Mouse (Mus musculus) heart, embryonic 13.5 days (tissue): ENCODE measurements around the gene Hnrnpll. TPM values are rescaled to one million over a fixed set of nuclear protein-coding genes. Genes with fewer than 3 reads are reported as not detected.
"Not testable (repeated sequence)": the region's sequence is repeated elsewhere in the genome, so short reads cannot be mapped to it uniquely, and the experiment has no call there.

Experiments used
- ATAC-seq: fragments of 200-750 bp; cut with Nextera tagmentation; 2 replicates; pipeline ENCODE4 v1.8.0; 2017; ENCODE audit warnings: moderate TSS enrichment; ENCODE audit not compliant: insufficient number of reproducible peaks, low FRiP score, low TSS enrichment; ENCODE audit errors: extremely low read depth
- H3K27ac ChIP-seq: fragments of 300-500 bp; sonication (generic); replicated peaks from 2 replicates; pipeline ENCODE4 v1.5.1; 2015; ENCODE audit warnings: moderate library complexity, mild to moderate bottlenecking, inconsistent platforms
- H3K27me3 ChIP-seq: fragments of 300-500 bp; sonication (generic); replicated peaks from 2 replicates; pipeline ENCODE4 v1.6.1; 2015; ENCODE audit warnings: mild to moderate bottlenecking, inconsistent platforms
- H3K36me3 ChIP-seq: fragments of 300-500 bp; sonication (generic); 2 replicates; pipeline ENCODE4 v1.6.1; 2015; ENCODE audit warnings: mild to moderate bottlenecking, inconsistent platforms
- H3K4me1 ChIP-seq: fragments of 300-500 bp; sonication (generic); 2 replicates; pipeline ENCODE4 v1.6.1; 2015; ENCODE audit warnings: inconsistent platforms
- H3K4me2 ChIP-seq: fragments of 300-500 bp; sonication (generic); 2 replicates; pipeline ENCODE4 v1.6.1; 2015; ENCODE audit warnings: inconsistent platforms, mild to moderate bottlenecking, moderate library complexity
- H3K4me3 ChIP-seq: fragments of 300-500 bp; sonication (generic); 2 replicates; pipeline ENCODE4 v1.5.1; 2015; ENCODE audit warnings: moderate library complexity, mild to moderate bottlenecking, inconsistent platforms
- H3K9ac ChIP-seq: fragments of 300-500 bp; sonication (generic); 2 replicates; pipeline ENCODE4 v1.6.1; 2015; ENCODE audit warnings: inconsistent platforms, mild to moderate bottlenecking, moderate library complexity
- H3K9me3 ChIP-seq: fragments of 300-500 bp; sonication (generic); 2 replicates; pipeline ENCODE4 v1.6.1; 2016; ENCODE audit warnings: inconsistent platforms
- WGBS: fragments of 180-500 bp; shearing (Covaris S2); methylation state at CpG from one replicate; pipeline ENCODE4 v1.1.7; 2015; ENCODE audit warnings: mixed read lengths; 5-methylcytosine and 5-hydroxymethylcytosine counted together
- polyA plus RNA-seq: library from polyadenylated mRNA; unstranded; fragments of >200 nt; fragmentation: Nextera tagmentation; extraction: Ambion mirVana; gene quantifications from 2 replicates; pipeline ENCODE4 v1.2.1, GENCODE M21; 2015

Gene Hnrnpll
- polyA plus RNA-seq, 1 experiment from 2014 or later: 39.9 TPM

DNA sequence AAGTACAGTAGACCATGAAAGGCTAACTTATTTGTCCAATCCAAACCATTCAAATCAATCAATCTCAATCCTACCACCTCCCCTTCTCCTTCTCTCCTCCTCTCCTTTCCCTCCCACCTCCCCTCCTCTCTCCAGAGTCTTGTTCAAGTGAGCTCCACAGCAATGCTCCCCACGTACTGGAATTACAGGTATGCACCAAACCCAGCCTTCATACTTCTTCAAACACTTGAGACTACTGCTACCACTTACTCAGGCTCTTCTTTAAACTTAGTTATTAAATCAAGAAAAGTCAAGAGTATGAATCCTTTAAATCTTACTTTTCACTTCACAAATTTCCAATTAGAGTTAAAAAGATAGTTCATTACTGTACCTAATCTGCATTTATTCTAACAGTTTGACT is 3.6 kb downstream of the Hnrnpll start:
- Histone ChIP-seq H3K9ac (no peak overlapping the region; the same call in 1 of the 2 replicates), H3K36me3 (peaks cover 12% of the 10 kb centered on the region; the same call in 1 of the 2 replicates), H3K4me3 (no peak overlapping the region), H3K4me1 (peaks cover 57% of the 10 kb centered on the region), H3K9me3 (no peaks in the 10 kb centered on the region), H3K4me2 (peak overlapping the region; percentile 42), H3K27me3 (no peaks in the 10 kb centered on the region), H3K27ac (no peak overlapping the region)
- 25% methylated on average over 1 of the region's 1 CpGs for WGBS
- no peak for ATAC-seq

DNA sequence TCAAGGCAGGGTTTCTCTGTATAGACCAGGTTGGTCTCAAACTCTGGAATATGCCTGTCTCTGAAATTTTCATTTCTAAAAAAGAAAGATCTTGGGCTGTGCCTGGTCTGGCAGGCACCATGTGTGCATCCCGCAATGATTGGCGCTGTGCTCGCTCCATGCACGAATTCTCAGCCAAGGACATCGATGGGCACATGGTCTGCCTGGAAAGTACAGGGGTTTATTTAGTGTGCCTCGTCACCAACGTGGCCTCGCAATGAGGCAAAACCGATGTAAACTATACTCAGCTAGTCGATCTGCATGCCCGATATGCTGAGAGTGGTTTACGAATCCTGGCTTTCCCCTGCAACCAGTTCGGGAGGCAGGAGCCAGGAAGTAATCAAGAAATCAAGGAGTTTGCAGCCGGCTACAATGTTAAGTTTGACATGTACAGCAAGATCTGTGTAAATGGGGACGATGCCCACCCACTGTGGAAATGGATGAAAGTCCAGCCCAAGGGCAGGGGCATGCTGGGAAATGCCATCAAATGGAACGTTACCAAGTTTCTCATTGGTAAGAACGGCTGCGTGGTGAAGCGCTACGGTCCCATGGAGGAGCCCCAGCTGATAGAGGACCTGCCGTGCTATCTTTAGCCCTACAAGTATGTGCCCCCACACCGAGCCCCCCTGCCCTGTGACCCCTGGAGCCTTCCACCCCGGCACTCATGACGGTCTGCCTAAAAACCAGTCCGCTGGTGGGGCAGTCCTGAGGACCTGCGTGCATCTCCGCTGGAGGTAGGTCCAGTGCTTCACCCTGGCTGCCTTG is 8.0 kb downstream of the Hnrnpll start:
- WGBS: 53% methylated on average over 27 of the region's 27 CpGs
- Histone ChIP-seq H3K4me3 (peak overlapping the region; percentile 41), H3K4me2 (peak overlapping the region; percentile 68), H3K27ac (peak overlapping the region; percentile 68), H3K9ac (peak overlapping the region; percentile 71), H3K9me3 (no peaks in the 10 kb centered on the region), H3K27me3 (no peaks in the 10 kb centered on the region), H3K36me3 (peaks cover 52% of the 10 kb centered on the region), H3K4me1 (peaks cover 45% of the 10 kb centered on the region)
- ATAC-seq: peak; percentile 54

DNA sequence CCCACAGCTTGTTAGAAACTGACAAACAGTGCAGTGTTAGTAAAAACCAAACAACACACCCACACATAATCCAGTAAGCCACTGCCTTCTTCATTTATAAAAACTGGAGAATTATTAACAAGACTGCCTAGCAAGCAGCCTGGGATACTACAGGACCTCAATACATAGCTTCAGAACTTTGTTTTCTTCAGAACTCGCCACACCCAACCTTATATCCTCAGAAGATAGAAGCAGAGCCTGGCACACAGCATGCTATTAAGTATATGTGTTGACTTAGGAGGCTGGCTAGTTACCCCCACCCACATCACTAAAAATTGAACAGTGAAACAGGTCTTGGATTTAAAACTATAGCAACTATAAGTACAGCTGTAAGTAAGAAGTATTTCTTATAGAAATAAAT is 10.5 kb downstream of the Hnrnpll start:
- 84% methylated on average over 1 of the region's 1 CpGs for WGBS

DNA sequence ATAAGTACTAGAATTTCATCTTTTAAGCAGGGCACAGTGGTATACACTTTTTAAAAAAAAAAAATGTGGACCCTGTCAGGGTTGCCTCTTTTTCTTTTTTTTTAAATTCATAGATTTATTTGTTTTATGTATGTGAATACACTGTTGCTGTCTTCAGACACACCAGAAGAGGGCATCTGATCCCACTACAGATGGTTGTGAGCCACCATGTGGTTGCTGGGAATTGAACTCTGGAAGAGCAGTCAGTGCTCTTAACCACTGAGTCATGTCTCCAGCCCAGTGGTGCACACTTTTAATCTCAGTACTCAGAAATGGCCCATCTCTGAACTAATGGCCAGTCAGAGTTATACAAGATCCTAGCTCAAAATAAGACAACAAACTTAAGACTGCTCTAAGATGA is 12.8 kb downstream of the Hnrnpll start:
- H3K27ac ChIP-seq, H3K27me3 ChIP-seq, H3K9me3 ChIP-seq, H3K4me3 ChIP-seq, ATAC-seq, H3K9ac ChIP-seq, H3K4me2 ChIP-seq: not testable (repeated sequence)
- H3K4me1 ChIP-seq: peaks cover 15% of the 10 kb centered on the region
- peaks cover 81% of the 10 kb centered on the region for H3K36me3 ChIP-seq

More for the DNA sequence above, 10.5 kb downstream of the Hnrnpll start:
- H3K4me1 ChIP-seq: peaks cover 24% of the 10 kb centered on the region
- no peak overlapping the region for H3K27ac ChIP-seq
- H3K4me3 ChIP-seq: no peak overlapping the region
- peaks cover 64% of the 10 kb centered on the region for H3K36me3 ChIP-seq
- no peaks in the 10 kb centered on the region for H3K27me3 ChIP-seq
- no peaks in the 10 kb centered on the region for H3K9me3 ChIP-seq
- no peak overlapping the region for H3K4me2 ChIP-seq
- ATAC-seq: no peak
- H3K9ac ChIP-seq: peak overlapping the region; percentile 19; the same call in 1 of the 2 replicates

DNA sequence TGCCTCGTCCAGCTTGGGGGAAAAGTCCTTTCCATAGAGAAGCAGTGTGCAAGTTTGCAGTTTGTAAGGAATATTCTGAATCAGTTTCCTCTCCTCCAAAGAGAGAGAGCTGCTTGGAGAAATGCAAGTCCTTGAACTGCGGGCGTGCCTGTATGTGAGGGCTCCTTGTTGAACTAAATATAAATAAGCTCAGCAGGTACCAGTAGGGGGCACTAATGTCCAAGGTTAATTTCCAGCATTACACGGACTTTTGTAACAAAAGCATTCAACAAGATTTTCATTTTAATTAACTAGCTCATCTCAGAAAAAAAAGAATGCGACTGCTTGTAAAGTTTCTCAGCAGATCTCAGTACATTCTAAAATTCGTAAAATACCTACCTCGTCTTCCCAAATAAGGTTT is 13.9 kb downstream of the Hnrnpll start:
- Histone ChIP-seq H3K27ac (no peak overlapping the region), H3K4me2 (no peak overlapping the region), H3K9me3 (no peaks in the 10 kb centered on the region), H3K4me1 (peaks cover 7% of the 10 kb centered on the region; the same call in 1 of the 2 replicates), H3K4me3 (no peak overlapping the region), H3K36me3 (peaks cover 84% of the 10 kb centered on the region), H3K27me3 (no peaks in the 10 kb centered on the region), H3K9ac (no peak overlapping the region)
- no peak for ATAC-seq
- 71% methylated on average over 7 of the region's 7 CpGs for WGBS

DNA sequence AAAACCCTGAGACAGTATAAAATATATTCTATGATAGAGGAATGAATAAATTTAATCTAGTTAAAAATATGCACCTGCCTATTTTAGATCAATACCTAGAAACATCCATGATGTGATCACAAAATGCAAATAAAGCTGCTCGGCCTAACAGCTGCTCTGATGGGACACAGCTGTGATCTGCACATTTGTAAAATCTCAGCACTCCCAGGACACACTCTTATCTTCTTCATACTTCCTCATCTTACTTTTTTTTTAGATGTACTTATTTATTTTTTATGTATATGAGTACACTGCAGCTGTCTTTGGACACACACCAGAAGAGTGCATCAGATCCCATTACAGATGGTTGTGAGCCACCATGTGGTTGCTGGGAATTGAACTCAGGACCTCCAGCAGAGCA is 20.4 kb downstream of the Hnrnpll start:
- Histone ChIP-seq H3K36me3 (peaks cover 74% of the 10 kb centered on the region), H3K4me2 (no peak overlapping the region), H3K27ac (no peak overlapping the region), H3K4me3 (no peak overlapping the region), H3K9me3 (no peaks in the 10 kb centered on the region), H3K27me3 (no peaks in the 10 kb centered on the region), H3K4me1 (no peaks in the 10 kb centered on the region), H3K9ac (no peak overlapping the region)
- 62% methylated on average over 1 of the region's 1 CpGs for WGBS
- ATAC-seq: no peak

DNA sequence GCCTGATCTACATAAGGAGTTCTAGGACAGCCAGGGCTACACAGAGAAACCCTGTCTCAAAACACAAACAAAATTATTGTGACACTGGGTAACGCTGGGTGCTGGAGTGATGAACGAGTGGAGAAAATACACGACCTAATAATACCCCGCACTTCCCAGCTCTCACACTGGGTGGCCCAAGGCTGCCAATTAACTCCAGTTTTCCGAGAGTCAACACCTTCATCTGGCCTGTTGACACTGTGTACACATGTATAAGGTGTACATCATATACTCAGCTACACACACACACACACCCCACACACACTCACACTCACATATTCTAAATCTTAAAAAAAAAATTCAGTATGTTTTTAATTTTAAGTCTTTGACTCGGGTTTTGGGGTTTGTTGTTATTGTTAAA is 33.5 kb downstream of the Hnrnpll start:
- Histone ChIP-seq H3K4me1 (no peaks in the 10 kb centered on the region), H3K36me3 (peaks cover 65% of the 10 kb centered on the region), H3K4me3 (no peak overlapping the region), H3K27me3 (no peaks in the 10 kb centered on the region), H3K27ac (no peak overlapping the region), H3K4me2 (no peak overlapping the region), H3K9ac (no peak overlapping the region), H3K9me3 (peaks cover 2% of the 10 kb centered on the region; the same call in 1 of the 2 replicates)
- 86% methylated on average over 6 of the region's 6 CpGs for WGBS
- no peak for ATAC-seq

DNA sequence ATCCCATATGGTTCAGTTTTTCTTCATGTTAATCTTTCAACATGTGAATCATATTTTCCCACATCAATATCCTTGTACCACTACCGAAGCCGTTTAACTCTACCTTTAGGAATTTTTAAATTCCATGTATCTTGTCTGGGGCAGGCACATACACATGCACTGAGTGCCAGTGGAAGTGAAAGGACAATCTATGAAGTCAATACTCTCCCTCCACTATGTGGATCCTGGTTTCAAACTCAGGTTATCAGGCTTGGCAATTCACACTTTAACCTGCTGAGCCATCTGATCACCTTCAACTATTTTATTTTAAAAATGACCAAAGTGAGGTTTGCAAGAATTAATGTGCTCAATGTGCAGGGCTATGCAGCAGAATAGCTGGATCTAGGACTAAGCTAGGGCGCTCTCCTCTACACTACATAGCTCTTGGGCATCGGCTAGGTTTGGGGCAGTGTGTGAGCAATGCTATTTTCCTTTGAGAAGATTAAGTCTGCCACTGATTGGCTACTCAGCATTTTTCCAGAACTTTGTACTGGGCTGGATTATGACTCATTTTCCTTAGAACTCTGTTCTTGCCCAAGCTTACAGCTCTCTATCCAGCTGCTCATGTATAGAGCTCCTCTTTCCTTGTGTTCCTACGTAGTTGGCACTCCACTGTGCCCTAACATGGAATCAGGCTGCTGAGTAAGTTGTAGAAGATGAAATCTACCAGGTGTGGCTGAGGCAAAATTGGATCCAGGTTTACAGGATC is 35.8 kb downstream of the Hnrnpll start:
- H3K36me3 ChIP-seq: peaks cover 44% of the 10 kb centered on the region
- no peak for ATAC-seq

DNA sequence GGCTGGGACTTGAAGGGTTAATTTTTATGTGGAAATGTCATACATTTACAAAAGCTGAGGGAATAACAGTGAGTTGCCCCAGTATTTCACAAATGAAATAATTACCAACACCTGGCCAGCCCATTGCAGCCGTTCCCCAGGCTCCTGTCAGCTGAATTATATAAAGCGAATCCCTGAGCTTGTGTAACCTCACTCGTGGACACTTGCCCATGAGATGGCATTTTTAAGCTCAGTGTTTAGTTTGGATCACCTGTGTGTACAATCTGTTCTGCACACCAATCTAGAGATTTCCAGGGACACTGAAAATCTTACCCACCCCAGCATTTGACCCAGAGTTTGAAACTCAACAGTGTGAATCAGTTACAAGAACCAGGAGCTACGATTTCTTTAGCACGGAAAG is 40.0 kb downstream of the Hnrnpll start:
- H3K27me3 ChIP-seq: no peaks in the 10 kb centered on the region
- 72% methylated on average over 5 of the region's 5 CpGs for WGBS
- peaks cover 12% of the 10 kb centered on the region for H3K36me3 ChIP-seq

More for the DNA sequence above, 35.8 kb downstream of the Hnrnpll start:
- peaks cover 5% of the 10 kb centered on the region; the same call in 1 of the 2 replicates for H3K9me3 ChIP-seq
- H3K4me1 ChIP-seq: no peaks in the 10 kb centered on the region
- no peak overlapping the region for H3K4me3 ChIP-seq
- no peak overlapping the region for H3K9ac ChIP-seq
- no peaks in the 10 kb centered on the region for H3K27me3 ChIP-seq
- 93% methylated on average over 5 of the region's 5 CpGs for WGBS
- no peak overlapping the region for H3K4me2 ChIP-seq
- H3K27ac ChIP-seq: no peak overlapping the region

DNA sequence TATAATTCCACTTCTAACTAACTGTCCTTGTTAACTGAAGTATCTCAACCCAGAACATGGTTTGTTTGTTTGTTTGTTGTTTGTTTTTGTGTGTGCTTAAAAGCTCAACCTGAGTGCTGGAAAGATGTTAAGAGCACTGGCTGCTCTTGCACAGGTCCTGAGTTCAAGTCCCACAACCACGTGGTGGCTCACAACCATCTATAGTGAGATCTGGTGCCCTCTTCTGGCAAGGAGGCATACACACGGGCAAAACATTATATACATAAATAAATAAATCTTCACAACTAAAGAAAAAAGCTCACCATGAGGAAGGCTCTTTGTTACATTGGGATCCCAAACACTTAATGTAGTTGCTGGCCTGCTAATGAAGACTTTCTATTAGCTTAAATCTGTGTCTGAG is 41.6 kb downstream of the Hnrnpll start:
- no peak for ATAC-seq
- H3K9me3 ChIP-seq: peaks cover 5% of the 10 kb centered on the region; the same call in 1 of the 2 replicates

More for the DNA sequence above, 40.0 kb downstream of the Hnrnpll start:
- Histone ChIP-seq H3K9ac (no peak overlapping the region), H3K4me1 (no peaks in the 10 kb centered on the region), H3K27ac (0 out of 2 replicates have a peak overlapping the region, but pooled peaks have one; percentile 12), H3K9me3 (peaks cover 5% of the 10 kb centered on the region; the same call in 1 of the 2 replicates), H3K4me3 (no peak overlapping the region), H3K4me2 (no peak overlapping the region)
- ATAC-seq: no peak

DNA sequence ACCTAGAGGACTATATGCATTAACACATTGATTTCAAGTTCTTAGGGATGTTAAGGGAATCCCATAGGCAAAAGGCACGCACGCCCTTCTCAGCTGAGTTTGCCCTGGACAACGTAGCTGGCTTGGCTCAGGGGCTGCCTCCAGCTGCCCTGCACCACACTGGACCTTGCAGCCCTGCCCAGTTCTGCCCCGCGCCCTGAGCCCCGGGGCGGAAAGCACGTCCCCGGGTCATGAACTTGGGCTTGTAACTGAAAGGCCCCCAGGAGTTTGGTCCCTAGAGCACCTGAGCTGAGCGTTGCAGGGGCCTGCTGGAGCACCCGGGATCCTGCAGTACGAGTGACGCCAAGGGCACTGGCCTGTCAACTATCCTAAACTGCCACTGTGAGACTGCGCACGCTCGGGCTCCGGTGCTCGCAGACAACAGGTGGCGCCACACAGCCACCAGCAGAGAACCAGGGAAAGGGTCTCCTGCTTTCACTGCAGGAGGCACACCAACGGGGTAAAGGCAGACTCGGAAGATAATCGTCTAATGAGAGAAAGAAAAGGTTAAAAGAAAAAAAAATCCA is 43.1 kb downstream of the Hnrnpll start:
- peak overlapping the region; percentile 54 for H3K9ac ChIP-seq
- no peaks in the 10 kb centered on the region for H3K36me3 ChIP-seq
- peak overlapping the region; percentile 68 for H3K4me2 ChIP-seq
- ATAC-seq: no peak
- H3K4me3 ChIP-seq: peak overlapping the region; percentile 40
- H3K27me3 ChIP-seq: no peaks in the 10 kb centered on the region; the same call in 1 of the 2 replicates
- 9% methylated on average over 22 of the region's 22 CpGs for whole genome bisulfite sequencing
- peaks cover 5% of the 10 kb centered on the region; the same call in 1 of the 2 replicates for H3K9me3 ChIP-seq
- no peaks in the 10 kb centered on the region for H3K4me1 ChIP-seq
- no peak overlapping the region; the same call in 1 of the 2 replicates for H3K27ac ChIP-seq

More for the DNA sequence above, 41.6 kb downstream of the Hnrnpll start:
- Histone ChIP-seq H3K27me3 (no peaks in the 10 kb centered on the region), H3K4me1 (no peaks in the 10 kb centered on the region), H3K36me3 (peaks cover 5% of the 10 kb centered on the region), H3K27ac (no peak overlapping the region), H3K4me3 (no peak overlapping the region), H3K9ac (no peak overlapping the region), H3K4me2 (no peak overlapping the region)
- WGBS: 59% methylated on average over 2 of the region's 2 CpGs
